Mouse (Mus musculus) right cerebral cortex, adult 18-20 months (tissue): Measurements from ENCODE around the gene Dcst1.

ENCODE experiments used
- DNase-seq: peaks from one replicate; pipeline ENCODE4 v3.0.0; 2022; ENCODE audit warnings: mixed read lengths

Dcst1 gene

DNA sequence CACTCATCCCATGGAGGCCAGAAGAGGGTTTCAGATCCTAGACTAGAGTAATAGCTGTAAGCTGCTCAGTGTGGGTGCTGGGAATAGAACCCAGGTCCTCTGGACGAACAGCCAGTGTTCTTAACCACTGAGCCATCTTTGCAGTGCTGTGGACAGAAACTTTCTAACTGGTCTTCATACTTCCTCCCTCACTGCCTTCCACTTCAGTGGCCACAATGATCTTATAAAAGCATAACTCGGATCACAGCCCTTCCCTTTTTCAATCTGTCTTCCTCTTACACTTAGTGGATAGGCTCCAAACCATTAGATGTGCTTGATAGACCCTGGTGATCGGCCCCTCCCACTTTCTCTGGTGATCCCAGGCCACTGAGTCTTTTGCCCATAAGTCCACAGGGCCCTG, 4.8 kb downstream of the Dcst1 start:
- DNase-seq, result no peak

DNA sequence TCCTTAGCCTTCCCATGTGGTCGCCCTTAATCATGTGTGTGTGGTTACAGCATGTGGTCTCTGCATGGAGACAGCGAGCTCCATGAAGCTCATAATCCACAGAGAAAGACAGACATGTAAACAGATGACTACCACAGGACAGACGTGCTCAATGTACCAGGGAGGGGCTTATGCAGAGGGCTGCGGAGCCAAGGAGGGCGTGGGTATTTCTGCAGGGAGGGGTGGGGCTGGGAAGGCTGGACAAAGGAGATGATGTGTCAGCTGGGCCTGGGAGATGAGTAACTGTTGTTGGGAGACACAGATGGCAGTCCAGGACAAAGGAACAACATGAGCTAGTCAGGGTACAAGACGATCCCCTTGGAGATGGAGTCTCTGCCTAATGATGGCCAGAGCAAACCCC, 5.4 kb downstream of the Dcst1 start:
- no peak for DNase-seq

DNA sequence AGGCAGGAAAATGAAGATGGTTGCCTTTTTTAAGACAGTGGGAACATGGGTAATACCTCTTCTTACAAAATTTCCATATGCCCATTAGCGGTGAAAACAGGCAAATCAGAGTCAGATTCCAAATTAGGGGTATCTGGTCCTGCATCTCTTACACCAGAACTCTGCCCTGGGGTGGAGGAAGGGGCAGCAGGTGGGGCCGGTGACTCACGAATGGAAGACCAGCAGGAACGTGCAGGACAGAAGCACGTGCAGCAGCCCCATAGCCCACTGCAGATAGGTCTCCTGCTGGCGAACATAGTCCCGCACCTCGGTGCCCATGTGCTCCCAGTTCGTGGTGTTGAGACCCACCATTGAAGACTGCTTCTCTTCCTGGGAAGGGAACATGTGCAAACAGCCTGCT, 9.0 kb downstream of the Dcst1 start:
- no peak for DNase-seq

DNA sequence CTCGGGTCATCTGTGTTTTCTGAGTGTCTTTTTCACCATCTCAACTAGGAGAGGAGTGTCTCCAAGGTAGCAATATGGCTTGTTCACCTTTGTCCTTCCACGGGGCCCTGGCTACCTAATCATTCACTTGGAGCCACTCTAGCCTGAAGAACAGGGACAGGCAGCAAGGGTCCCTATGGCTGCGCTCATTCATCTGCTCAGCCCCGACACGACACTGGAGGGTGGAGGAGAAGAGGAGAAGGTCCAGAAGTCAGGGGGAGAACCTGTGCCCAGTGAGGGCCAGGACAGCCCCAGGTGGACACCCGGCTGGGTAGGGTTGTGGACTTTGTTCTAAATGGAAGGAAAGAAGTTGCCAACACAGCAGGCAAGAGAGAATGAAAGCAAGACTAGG, 9.5 kb downstream of the Dcst1 start:
- no peak for DNase-seq

DNA sequence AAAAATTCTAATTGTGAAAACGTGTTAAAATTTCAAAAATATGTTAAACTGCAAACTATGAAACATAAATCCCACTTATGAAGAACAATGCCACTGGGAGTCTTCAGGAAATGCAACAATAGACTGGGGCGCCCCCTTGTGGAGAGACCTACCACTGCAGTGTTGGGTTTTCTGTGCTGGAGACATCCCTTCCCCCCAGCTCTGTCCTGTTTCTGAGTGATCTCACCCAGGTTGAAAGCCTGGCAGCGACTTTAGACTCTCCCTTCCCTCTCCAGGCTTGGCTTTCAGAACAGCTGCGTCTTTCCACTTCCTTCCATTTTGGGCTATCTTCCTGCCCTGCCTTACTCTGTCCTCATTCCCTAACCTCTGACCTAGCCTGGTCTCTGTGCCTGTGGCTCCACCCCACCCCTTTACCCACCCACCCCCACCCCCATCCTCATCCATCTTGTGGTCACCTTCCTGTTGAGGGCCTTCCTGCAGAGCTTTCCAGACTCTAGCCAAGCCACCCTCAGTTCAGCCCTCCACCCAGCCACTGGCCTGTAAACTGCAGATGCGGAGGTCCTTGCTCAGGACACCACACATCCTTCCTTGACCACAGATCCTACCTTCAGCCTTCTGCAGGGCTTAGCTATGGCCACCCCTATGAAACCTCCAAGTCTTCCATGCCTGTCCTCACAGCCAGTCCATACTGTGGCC, 10.1 kb downstream of the Dcst1 start:
- DNase-seq, result peak; percentile 84

DNA sequence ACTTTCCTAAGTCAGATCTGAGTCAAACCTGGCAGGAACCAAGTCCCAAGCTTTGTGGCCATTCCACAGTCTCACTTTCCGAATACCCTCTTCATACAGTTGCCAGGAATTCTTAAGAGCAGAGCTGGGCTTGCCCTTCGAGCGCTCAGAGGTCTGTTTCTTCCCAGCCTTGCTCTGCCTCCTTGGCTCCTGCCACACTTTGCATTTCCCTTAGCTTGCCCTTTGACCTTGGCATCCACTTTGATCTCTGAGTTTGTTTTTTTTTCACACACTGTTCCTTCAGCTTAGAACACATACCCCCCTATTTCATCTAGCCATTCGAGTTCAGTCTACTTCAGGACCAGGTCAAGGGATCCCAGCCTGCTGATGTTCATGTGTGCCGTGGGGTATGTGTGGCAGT, 13.8 kb downstream of the Dcst1 start:
- no peak for DNase-seq

DNA sequence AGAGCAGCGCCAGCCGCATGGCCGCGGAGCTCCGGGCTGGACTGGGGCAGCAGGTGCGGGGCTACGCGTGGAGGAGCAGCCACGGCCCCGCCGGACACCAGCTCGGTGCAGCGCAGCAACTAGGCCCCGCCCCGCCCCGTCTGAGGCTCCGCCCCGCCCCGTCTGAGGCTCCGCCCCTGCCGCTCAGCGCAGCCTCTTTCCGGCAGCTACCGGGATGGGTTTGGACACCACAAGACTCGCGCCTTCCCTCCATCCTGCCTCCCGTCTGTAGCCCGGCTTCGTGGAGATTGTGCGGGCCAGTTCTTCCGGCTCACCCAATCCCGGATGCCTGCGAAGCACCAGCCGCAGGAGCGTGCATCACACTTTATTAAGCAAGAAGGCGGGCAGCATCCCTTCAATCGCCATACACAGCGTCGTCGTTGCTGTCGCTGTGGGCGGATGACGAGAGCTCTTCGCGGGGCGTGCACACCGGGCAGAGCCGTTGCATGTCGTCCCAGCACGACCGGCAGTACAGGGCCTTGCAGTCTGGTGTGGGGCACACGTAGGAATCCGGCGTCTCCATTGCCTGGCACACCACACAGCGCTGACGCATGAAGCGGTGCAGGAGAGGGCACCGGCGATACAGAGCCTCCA, 15.1 kb downstream of the Dcst1 start, which contains the start of gene Adam15:
Gene Adam15 (minus strand): TSS at position 128 of the 633 bp plus-strand sequence.
- peak; percentile 91 for DNase-seq

DNA sequence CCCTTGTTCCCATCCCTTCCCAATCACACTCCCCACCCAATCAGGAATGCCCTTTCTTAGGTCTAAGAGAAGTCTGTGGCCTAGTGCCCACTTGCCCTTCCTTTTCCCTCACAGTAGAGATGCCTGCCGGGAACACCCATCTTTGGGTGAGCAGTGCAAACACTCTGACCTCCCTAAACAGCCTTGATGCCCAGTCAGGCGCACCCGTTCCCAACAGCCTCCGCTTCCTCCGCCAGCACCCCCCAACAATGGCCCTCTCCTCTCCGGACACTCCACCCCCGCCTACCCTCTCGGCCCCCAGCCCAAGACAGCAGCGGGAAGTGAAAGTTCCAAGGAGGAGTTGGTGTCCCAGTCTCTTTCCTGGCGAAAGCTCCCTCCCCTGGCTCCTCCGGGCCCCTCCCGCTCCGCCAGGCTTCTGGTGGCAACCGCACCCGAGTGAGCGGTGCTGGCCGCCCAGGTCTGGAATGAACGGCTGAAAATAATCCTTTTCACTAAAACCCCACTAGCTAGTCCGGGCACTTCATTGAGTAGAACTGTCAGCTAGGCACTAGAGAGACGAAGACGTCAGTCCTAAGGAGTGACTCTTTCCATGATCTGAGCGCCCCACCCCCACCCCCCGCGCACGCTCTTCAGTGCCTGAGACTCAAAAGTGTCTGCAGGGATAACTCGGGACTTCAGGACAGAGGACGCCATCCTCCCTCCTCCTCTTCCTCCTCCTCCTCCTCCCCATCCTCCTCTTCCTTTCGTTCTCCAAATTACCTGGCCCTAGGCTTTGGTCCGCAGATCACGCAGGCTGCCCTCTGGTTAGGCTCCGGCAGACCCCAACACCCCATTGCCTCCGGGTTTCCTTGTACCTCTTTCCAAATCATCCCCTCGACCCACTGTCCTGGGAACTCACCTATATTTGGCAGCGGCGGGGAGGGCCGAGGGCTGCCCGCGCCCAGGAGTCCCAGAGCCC, 15.9 kb downstream of the Dcst1 start:
- no peak for DNase-seq

DNA sequence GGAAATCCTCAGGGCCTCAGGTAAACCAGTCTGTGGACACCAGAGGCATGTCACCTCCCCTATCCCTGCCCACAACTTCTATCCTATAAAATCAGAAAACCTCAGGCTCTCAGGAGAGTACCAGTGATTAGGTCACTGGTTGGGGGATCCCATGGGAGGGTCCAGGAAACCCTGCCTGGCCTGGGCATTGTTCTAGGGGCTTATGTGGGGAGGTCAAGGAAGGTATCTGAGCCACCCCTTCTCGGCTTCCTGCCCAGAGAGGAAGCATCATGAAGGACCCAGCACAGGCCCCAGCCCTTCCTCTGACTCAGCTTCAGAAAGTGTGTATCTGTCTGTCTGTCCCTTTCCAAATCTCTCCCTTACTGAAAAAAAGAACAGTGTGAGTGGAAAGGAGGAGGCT, 17.1 kb downstream of the Dcst1 start:
- no peak for DNase-seq

DNA sequence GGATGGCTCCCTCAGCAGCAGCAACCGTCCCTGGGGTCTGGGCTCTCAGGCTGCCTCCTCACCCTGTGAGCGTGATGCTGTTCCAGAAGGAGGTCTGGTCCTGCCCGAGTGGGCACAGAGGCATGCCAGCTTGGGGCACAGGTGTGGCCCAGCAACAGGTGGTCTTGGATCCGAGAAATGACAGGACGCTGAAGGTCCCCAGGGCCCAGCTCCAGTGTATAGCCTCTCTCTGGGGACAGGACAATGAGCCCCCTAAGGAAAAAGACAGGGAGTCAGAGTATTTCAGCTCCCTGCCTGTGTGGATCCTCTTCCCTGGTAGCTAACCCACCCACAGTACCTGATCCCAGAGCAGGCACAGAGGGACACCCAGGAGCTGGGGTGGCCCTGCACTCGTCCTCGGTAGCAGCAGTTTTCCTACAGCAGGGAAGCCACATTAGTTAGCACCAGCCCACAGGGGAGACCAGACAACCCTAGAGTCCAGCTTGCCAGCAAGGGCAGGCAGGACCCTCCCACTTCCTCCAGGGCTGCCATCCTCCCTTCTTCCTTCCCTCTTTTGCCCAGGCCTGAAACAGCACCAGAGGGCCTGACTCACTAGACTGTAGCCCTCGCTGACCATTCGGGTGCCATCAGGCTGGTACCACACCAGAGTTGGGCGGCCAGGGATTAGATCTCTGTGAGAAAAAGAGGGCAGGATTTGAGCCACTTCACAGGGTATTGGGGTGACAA, 18.1 kb downstream of the Dcst1 start:
- DNase-seq, result no peak

DNA sequence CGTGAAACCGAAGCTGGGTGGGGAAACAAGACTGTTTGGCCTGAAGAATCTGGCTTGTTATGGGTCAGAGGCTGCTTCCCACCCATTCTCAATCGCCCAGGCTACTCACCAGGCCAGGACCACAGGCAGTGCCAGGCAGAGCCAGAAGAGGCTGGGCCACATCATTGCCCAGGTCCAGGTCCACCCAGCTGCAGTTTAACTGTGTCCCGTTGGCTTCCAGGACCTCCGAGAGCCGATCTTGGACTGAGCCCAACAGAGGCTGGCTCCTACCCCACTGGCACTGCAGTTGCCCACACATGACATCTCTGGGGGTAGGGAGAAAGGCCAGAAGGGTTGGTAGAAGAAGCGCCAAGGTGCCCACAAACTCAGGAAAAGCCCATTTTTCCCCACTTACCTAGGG, 21.8 kb downstream of the Dcst1 start:
- no peak for DNase-seq

DNA sequence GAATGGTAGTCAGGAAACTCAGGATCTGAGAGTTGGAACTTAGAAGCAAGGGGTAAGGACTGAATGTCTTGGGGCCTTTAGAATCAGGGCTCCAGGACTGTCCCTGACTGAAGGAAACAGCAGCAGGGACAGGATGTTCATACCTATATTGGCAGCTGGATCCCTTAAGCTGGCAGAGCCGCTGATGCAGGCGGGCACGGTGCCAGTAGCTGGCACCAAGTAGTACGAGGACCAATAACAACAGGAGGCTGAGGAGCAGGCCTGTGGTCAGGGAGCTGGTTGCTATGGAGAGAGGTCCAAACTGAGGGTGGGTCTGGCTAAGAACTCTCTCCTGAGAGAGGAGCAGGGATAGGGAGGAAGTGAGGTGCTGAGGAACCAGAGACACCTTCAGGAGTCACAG, 23.3 kb downstream of the Dcst1 start:
- no peak for DNase-seq

DNA sequence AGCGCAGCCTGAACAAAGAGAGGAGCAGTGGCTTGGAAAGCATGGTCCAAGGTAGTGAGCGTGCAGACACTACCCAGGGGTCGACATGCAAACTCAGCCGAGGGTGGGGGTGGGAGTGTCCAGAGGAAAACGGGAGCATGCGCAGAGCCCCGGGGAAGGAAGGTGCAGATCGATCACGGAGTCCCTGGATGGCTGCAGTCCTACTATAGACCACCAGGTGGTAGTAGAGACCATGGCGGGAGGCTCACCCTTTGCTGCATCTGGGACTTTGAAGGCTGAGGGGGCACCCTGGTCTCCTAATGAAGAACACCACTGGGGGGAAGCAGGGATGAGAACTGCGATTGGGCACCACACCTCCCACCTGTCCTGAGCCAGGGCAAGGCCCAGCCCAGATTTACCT, 24.6 kb downstream of the Dcst1 start:
- peak; percentile 69 for DNase-seq

DNA sequence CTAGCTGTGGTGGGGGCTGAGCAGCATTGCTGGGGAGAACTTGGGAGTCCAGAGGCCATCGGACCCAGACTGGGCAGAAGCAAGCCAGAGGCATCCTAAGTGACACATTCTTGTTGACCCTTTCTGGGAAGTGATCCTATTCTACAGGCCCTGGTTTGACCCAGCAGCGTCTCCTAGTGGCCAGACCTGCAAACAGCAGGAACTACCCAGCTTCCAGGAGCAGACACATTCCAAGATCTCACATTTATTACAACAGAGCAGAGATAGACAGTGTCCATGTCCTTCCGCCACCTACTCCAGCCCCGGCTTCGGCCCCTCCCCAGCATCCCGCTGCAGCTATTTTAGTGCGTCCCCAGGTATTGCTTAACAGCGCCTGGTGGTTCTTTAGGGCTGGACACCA, 25.6 kb downstream of the Dcst1 start:
- peak; percentile 45 for DNase-seq

DNA sequence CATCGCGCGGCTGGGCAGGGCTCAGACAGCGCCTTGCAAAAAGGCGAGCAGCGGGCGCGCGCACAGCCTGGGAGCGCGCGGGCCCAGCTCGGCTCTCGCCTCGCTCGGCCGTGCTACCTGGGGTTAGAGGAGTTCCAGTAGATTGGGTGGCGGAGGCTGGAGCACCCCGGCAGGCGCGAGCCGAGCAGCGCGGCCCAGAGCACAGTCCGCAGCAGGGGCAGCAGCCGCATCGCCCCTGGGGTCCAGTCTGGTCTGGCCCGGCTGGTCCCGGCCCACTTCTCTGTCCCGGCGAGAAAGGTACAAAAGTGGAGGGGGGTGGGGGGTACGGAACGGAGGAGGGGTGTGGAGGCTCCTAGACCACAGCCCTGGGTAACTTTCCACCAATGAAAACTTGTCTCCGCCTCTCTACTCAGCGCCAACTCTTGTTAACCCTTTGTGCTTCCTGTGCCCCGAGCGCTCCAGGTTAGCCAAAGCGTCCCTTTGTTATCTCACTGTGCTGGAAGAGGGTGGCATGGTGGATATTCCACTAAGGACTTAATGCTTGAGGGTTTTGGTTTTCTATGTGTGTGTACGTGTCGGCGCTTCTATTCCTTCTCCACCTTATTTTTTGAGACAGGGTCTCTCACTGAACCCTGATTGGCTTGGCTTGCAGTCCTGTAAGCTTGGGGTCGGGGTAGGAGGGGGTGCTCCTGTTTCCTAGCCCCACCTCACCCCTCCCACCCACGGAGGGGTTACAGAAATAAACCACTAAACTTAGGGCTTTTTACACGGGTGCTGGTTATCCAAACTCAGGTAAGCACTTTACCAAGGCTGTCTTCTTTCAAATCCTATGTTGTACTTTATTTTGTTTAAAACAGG, 27.1 kb downstream of the Dcst1 start, which contains the start of gene Efna4:
Gene Efna4 (minus strand): TSS at position 308 of the 858 bp plus-strand sequence.
- no peak for DNase-seq

DNA sequence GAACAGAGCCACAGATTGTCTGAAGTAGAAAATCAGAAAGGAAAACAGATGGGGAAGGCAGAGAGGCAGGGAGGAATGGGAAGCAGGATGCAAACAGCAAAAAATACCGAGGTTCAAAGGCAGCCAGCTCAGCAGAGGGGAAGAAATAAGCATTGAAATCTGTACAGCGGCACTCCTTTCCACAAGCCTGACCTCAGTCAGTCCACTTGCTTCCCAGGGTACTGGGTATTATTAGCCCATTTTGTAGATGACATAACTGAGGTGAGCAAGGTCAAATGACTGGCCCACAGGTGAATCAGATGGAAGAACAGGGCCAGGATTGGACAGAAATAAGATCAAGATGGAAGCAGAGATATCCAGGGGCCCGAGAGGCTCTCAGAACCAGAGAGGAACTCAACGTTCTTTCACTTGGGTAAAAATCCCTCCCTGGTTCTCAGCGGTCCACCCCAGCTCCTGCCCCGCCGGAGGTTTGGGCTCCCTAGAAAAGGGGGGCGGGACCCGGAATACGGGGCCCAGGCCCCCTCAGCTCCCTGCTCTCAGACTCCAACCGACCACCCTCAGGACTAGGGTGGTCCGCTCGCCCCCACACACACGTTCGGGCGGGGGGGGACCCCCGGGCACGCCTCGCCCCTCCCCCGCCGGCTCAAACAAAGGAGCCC, 27.9 kb downstream of the Dcst1 start:
- no peak for DNase-seq

DNA sequence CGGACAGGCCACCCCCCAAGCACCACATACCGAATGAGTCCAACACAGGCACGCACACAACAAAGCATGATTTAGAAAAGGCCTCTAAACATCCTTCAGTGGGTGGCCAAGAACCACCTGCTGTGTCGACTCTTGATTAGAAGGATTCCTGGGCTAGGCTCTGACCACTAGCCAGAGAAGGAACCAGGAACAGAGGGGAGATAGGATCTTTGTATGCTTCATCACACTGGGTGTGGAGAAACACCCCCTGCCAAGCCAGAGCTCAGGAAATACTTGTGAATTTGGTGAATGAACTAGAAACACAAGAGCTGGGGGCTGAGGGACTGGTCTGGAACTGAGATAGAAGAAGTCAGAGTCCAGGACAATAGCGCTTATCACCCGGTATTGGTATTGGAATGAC, 28.5 kb downstream of the Dcst1 start:
- no peak for DNase-seq

DNA sequence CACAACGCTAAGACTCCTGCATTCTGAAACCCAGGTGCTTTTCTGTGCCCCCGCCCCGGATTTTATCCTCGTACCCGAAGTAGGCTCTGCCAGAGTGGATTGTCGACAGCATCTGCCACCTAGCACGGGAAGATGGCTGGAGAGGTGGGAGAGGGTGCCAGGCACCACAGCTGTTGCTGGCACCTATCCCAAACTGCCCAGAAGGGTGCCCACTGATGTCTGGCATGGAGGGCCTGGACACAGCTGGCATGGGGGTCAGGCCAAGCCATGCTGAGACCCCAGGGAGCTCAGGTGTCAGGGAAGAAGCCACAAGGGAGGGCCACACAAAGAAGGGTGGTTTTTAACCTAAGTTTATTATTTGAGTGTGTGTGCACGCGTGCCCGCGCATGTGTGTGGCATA, 32.0 kb downstream of the Dcst1 start:
- DNase-seq, result no peak

DNA sequence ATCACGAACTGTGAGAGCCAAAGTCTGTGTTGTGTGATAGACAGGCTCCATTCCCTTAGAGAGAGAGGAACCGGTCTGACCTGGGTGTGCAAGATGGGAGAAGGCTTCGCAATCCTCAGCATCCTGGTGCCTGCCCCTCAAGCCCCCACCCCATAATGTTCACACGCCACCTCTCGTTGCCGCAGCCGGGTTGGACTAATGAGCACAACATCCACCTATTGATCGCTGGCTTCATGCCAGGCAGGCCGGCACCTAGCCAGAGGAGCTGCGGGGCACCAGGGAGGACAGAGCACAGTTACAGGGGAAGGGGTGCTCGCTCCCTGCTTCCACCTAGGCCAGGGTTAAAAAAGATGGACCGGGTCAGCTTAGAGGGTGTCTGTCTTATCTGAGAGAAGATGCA, 32.6 kb downstream of the Dcst1 start:
- no peak for DNase-seq

DNA sequence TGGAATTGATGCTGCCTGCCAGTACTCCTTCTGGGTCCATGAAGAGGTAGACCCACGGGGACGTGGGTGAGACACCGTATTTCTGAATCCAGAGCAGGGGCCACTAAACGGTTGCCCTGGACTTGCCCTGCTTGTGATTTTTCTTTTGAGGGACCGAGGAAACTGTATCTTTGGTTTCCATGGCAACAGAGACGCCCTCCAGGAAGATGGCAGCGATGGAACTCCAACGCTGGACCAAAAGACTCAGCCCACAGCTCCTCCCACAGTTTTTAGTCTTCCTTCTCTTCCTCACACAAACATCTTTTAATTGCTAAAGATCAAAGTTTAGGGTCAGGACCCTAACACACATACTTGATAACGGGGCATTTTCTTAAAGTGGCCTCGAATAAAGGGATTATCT, 33.0 kb downstream of the Dcst1 start:
- DNase-seq, result no peak

DNA sequence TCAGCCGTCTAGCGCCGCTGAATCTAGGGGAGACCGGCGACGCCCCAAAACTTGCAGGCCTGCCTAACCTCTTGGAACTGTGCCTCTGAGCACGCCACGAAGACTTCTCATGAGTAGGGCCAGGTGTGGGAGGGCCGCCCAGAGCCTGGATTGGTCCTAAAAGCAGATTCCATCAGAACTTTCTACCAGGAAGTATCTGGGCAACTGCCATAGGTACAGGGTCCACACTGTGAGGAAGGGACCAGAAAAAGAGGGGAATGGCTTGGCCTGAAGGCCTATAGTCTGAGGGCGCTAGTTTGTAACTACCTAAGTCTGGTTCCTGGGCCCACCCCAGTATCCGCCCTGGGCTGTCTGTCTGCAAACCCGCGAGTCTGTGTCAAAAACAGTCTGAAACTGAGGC, 33.5 kb downstream of the Dcst1 start:
- DNase-seq, result no peak
